Mouse (Mus musculus) gastrocnemius, adult 2 months (tissue): ENCODE measurements at regions not wholly inside any gene's neighbourhood (a gene's known extent, or its start where the extent isn't known, plus 50 kb on each side); places are given as distances from the start of the nearest gene placed in this dataset.

Experiments used
- DNase-seq: peaks from one replicate; pipeline ENCODE4 v3.0.0; 2022
- H3K27ac ChIP-seq: fragments of 200-600 bp; 2 replicates; pipeline ENCODE4 v1.8.1; 2022; ENCODE audit warnings: mild to moderate bottlenecking
- H3K4me3 ChIP-seq: fragments of 200-600 bp; 2 replicates; pipeline ENCODE4 v1.8.1; 2022; ENCODE audit warnings: mild to moderate bottlenecking, moderate library complexity
- CTCF ChIP-seq: fragments of 200-600 bp; IDR thresholded peaks from 2 replicates; pipeline ENCODE4 v1.8.1; 2022; ENCODE audit warnings: antibody characterized with exemption, mild to moderate bottlenecking, moderate library complexity
- intact Hi-C: fragments of 180-260 bp; cut with DNase I; formaldehyde crosslinking; loops from one replicate; pipeline ENCODE4 v1.15.1; 2025

GRCm38 (mm10) chr14:98650520-98650919 is 343.6 kb downstream of the Rpl36a-ps1 start:
- intact Hi-C loops = no loop called here
- no peak overlapping the region for H3K27ac ChIP-seq
- no peak for TF ChIP-seq CTCF
- H3K4me3 ChIP-seq = no peak overlapping the region
- DNase-seq = no peak

DNA sequence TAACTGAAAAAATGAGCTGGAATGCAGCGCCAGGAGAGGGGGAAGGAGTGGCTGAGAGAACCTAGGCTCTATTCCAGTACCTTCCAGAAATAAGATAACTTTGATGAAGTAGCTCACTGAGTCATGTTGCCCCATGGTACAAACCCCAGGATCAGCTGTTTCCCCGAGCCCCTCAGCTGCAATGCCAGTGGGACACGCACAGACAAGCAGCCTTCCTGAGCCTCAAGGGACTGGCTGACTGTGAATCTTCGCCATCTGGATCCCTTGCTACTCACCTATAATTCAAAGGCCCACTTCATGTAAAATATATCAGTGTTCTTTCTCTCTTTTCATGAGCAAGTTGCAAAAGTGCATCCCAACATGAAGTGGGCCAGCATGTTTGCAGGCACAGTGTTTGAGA is 346.5 kb downstream of the Rpl36a-ps1 start:
- no peak overlapping the region for H3K27ac ChIP-seq
- TF ChIP-seq CTCF = no peak
- H3K4me3 ChIP-seq = no peak overlapping the region
- DNase-seq = no peak
- intact Hi-C loops = no loop called here

DNA sequence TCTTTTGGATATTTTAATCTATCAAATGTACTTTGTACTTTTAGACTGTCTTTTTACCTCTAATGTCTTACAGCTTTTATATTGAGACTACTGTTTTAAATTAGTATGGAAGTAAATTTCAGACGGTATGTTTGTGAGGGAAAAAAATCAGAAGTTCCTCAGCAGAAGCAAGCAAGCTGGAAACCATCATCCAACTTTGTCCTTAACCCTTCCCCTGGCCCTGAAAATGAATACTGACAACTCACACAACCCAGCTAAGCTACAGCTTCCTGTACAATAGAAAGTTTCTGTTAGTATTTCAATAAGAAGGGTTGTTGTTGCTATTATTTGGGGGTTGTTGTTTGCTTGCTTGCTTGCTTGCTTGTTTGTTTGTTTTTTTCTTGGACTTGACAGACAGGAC is 350.4 kb downstream of the Rpl36a-ps1 start:
- TF ChIP-seq CTCF = no peak
- intact Hi-C loops = no loop called here
- Histone ChIP-seq H3K4me3 (no peak overlapping the region), H3K27ac (no peak overlapping the region)
- DNase-seq = no peak

DNA sequence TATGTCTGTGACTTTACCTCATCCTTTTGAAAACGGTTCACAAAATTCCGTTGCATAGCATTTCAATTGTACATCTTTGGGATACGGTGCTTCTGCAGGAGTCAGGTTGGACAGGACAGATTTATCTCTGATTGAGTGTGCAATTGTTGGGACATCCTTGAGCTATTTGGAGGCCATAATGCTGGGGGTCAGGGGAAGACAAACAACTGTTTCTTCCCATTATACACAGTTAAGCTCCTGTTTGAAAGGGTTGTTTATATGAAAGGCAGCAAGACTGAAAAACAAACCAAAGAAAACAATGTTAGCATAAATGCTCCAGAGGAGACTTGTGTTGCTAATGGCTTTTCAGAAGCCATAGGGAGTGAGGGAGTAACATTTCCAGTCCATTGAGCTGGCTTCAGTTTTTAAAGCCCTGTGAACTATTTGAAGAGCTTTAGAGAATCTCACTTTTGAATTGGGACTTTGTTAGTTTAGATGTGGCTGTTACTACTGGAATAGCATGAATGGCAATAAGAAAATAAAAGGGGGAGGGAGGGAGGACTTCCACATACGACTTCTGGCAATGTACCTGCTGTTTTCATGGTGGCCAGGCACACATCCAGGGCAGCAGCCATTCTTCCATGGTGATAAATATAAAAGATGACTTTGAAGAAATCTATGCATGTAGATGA is 351.3 kb downstream of the Rpl36a-ps1 start:
- Histone ChIP-seq H3K27ac (no peak overlapping the region), H3K4me3 (no peak overlapping the region)
- intact Hi-C loops = no loop called here
- no peak for DNase-seq
- TF ChIP-seq CTCF = no peak

DNA sequence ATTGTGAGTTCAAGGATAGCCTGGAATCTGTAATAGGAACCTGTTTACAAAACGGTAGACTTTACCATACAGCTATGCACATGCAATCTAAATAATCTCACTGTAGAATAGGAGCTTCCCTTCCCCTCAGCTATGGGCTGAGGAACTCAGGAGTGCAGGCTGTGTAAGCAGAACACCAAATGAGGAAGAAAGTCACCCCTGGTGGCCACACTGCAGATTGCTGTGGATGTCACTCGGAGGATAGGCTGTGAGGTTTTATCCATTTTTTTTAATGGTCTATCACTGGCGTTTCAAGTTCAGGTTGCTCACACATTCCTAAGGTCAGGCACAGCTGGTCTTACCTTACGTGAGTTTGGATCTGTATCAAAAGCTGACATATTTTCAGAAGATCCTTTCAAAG is 365.1 kb downstream of the Rpl36a-ps1 start:
- no peak for TF ChIP-seq CTCF
- intact Hi-C loops = no loop called here
- Histone ChIP-seq H3K4me3 (no peak overlapping the region), H3K27ac (no peak overlapping the region)
- DNase-seq = no peak

GRCm38 (mm10) chr14:98626476-98626875 is 367.6 kb downstream of the Rpl36a-ps1 start:
- Histone ChIP-seq H3K27ac (no peak overlapping the region), H3K4me3 (no peak overlapping the region)
- no peak for DNase-seq
- intact Hi-C loops = no loop called here
- TF ChIP-seq CTCF = no peak

DNA sequence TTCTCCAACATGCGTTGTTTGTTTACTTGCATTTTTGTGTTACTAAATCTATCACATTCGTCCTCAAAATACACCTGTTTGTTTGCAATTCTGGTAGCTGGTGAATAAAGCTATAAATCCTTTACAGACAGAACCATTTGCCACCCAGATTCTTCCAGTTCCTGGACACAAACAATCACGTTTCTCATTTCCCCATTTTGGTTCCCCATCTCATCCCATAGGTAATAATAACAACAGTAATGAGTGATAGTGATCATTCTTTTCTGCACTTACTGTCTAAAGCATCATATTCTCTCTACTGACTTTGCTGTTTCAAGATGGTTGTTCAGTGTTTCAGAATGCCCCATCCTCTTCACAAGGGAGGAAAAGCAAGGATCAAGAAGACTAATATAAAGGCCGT is 368.3 kb downstream of the Rpl36a-ps1 start:
- TF ChIP-seq CTCF = no peak
- Histone ChIP-seq H3K27ac (no peak overlapping the region), H3K4me3 (no peak overlapping the region)
- no peak for DNase-seq
- intact Hi-C loops = no loop called here

GRCm38 (mm10) chr14:98605772-98606171 is 388.3 kb downstream of the Rpl36a-ps1 start:
- intact Hi-C loops = no loop called here
- no peak for DNase-seq
- H3K4me3 ChIP-seq = no peak overlapping the region
- H3K27ac ChIP-seq = no peak overlapping the region
- no peak for TF ChIP-seq CTCF

GRCm38 (mm10) chr14:98596252-98596651 is 397.9 kb downstream of the Rpl36a-ps1 start:
- DNase-seq = no peak
- intact Hi-C loops = no loop called here
- Histone ChIP-seq H3K27ac (no peak overlapping the region), H3K4me3 (no peak overlapping the region)
- TF ChIP-seq CTCF = no peak

GRCm38 (mm10) chr14:98589846-98590245 is 404.3 kb downstream of the Rpl36a-ps1 start:
- intact Hi-C loops = no loop called here
- Histone ChIP-seq H3K27ac (no peak overlapping the region), H3K4me3 (no peak overlapping the region)
- no peak for DNase-seq
- TF ChIP-seq CTCF = peak; percentile 21; the same call in 1 of the 2 replicates

DNA sequence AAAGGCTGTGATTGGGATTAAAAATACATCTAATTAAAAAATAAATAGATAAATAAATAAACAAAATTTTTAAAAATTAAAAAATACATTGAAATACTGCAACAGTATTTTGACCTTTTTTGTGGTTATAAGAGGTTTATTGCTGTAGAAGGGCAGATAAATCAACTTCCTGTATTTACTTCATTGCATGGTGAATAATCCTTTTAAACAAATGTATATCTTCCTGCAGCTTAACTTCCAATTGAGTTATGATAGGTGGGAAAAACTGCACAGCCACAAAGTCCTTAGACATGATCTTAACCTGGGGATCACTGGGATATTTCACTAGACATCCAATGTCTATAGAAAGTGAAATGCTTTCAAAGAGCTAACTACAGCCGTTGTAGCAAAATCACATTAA is 402.1 kb upstream of the Dach1 start:
- TF ChIP-seq CTCF = no peak
- intact Hi-C loops = no loop called here
- DNase-seq = no peak
- H3K4me3 ChIP-seq = no peak overlapping the region
- H3K27ac ChIP-seq = no peak overlapping the region

GRCm38 (mm10) chr14:98562002-98562401 is 392.4 kb upstream of the Dach1 start:
- no peak for TF ChIP-seq CTCF
- no peak overlapping the region for H3K27ac ChIP-seq
- intact Hi-C loops = no loop called here
- H3K4me3 ChIP-seq = no peak overlapping the region
- DNase-seq = no peak

DNA sequence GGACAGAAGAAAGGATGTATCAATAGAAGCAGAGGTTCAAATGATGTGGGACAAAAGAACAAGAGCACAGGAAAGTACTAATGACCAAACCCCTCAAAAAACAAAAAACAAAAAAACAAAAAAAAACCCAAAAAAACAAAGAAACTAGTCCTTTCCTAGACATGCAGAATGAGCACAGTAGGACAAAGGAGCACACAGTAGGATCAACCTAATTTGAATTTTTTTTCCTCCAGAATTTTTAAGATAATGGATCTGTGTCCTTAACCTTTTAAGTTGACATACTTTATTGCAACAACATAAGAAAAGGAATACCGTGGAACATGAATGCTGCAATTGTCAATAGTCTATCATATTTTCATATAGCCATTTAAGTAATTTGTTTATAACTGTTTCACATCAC is 370.2 kb upstream of the Dach1 start:
- no peak for DNase-seq
- intact Hi-C loops = no loop called here
- no peak overlapping the region for H3K27ac ChIP-seq
- H3K4me3 ChIP-seq = no peak overlapping the region
- TF ChIP-seq CTCF = no peak

- no peak for TF ChIP-seq CTCF
- DNase-seq = no peak
- no peak overlapping the region for H3K27ac ChIP-seq
- intact Hi-C loops = no loop called here
- H3K4me3 ChIP-seq = no peak overlapping the region
Measured at GRCm38 (mm10) chr14:98538267-98538666, 368.7 kb upstream of the Dach1 start.
